Mouse (Mus musculus): Measurements from ENCODE around the gene Hic1. TPM values are rescaled to one million over a fixed set of nuclear protein-coding genes. Genes with fewer than 3 reads are reported as not detected.

Gene Hic1
- 4.1 and 4.2 TPM in 2 replicates for polyA plus RNA-seq (2012; rRNA removed)

GRCm38 (mm10) chr11:75169405-75170080, at the start of gene Hic1:
TSS of gene Hic1 (minus strand) at chr11:75169519.
- DNase-seq (ENCODE audit: extremely low spot score in 1 of 2, low spot score in 1 of 2) = no peak

DNA sequence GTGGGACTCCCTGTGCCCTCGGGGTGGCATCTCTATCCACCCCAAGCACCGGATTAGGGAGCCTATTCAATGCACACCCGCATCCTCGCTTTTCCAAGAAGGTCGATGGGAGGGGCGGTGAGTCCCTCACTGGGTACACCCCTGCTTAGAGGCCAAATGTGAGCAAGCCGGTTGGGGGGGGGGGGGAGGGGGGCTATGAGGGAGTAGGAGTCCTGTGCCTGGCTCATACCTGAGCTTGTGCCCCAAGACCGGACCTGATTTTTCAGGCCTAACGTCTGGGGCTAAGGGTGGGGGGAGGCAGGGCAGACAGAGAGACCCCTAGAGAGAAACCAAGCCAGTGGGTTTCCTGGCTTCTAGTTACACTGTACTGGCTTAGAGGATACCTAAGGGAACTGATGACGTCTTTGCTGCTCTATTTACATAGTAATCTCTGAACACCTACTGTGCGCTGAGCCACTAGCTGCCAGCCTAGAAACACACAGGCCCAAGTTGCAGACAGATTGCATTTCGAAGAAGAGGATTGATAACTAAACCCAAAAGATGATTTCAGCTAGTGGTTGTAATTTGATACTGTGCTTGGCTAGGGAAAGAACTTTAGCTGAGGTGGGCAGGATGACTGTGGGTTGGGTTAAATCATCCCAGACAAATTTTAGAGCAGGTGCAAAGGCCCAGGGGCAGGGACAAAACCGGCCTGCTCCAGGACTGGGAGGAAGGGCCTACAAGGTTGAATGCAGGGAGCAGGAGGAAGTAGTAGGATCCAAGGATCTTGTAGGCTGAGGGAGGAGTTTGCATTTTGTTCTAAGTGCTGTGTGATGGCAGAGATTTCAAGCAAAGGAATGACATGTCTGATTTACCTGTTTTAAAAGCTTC, 45.0 kb upstream of the Hic1 start:
- DNase-seq (ENCODE audit: extremely low spot score in 1 of 2, low spot score in 1 of 2) = no peak

GRCm38 (mm10) chr11:75213372-75214080, 44.2 kb upstream of the Hic1 start:
- no peak for DNase-seq (ENCODE audit: extremely low spot score in 1 of 2, low spot score in 1 of 2)

DNA sequence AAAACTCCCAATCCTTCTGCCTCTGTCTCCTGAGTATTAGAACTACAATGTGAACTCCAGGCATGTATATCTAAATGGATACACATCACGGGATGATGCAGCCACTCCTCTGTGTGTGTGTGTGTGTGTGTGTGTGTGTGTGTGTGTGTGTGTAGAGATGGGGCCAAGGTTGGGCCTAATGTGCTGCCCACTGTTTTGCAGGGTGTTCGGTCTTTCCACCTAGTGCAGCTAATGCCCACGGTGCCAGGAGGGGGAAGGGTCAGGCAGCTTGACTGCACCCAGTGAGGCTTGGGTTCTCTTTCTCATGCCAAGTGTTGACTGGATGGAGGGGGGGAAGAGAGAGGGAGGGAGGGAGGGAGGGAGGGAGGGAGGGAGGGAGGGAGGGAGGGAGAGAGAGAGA, 43.6 kb upstream of the Hic1 start:
- DNase-seq (ENCODE audit: extremely low spot score in 1 of 2, low spot score in 1 of 2) = no peak

DNA sequence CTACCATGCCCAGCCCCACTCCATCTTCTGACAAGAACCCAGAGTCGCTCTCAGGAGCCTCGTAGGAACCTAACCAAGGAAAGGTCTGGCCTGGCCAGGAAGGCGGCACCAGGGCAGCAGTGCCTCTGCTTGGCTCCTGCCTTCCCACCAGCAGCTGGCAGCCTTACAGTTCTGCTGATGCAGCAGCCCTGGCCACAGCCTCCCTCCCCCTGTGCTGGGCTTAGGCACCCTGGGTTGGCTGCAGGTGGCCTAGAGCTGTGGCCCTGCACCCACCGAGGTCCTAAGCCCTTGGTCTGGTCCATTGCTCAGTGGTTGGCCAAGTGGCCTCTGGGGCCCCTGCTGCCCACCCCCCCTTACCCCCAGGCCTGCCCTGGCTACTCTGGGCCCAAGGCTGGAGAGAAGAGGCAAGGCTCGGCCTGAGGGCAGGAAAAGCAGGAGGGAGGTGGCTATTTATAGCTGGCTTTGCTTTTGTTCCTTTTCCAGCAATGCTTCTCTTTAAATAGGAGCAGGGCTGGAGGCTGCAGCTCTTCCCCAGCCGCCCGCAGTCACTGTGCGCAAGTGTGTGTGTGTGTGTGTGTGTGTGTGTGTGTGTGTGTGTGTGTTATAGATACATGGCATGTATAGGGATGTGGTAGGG, 42.8 kb upstream of the Hic1 start:
- no peak for DNase-seq (ENCODE audit: extremely low spot score in 1 of 2, low spot score in 1 of 2)

- DNase-seq (ENCODE audit: extremely low spot score in 1 of 2, low spot score in 1 of 2) = no peak
These were observed 41.4 kb upstream of the Hic1 start for GRCm38 (mm10) chr11:75210755-75211154.

DNA sequence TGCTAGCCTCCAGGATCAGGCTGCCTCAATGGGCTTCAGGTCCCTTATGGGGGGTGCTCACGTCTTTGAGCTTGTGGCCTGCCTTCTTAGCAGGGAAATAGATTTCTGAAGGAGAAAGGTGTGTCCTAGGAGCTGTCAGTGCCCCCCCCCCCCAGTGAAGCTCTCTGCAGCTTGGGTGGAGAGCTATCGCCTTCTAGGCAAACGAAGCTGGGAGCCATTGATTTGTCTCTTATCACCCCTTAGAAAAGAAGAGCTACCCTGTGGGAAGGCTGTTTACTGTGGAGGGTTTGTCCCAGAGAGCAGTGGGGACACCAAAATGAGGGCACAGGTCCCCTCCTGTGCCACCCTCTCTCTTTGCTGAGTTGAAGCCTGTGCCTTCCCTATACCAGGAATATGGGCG, 40.8 kb upstream of the Hic1 start:
- DNase-seq (ENCODE audit: extremely low spot score in 1 of 2, low spot score in 1 of 2) = no peak

GRCm38 (mm10) chr11:75209363-75209762, 40.0 kb upstream of the Hic1 start:
- DNase-seq (ENCODE audit: extremely low spot score in 1 of 2, low spot score in 1 of 2) = no peak

DNA sequence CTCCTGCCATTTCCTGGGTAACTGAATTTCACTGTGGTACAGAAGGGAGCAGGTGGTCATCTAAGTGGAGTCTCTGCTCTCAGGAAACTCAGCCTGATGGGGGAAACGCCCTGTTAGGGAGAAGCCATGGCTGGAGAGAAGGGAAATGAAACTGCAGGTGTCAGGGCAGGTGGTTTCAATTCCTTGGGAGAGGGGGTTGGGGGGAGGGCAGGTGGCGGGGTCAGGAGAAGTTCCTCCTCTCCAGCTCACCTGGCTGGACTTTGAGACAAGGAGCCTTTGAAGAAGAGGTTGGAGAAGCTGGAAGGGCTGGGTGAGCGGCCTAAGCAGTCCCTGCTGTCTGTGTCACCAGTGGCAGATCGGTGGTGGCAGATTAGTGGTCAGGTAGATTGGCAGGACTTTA, 37.0 kb upstream of the Hic1 start:
- DNase-seq (ENCODE audit: extremely low spot score in 1 of 2, low spot score in 1 of 2) = no peak

GRCm38 (mm10) chr11:75204472-75204871, 35.2 kb upstream of the Hic1 start:
- no peak for DNase-seq (ENCODE audit: extremely low spot score in 1 of 2, low spot score in 1 of 2)

- DNase-seq (ENCODE audit: extremely low spot score in 1 of 2, low spot score in 1 of 2) = no peak
These were observed 34.6 kb upstream of the Hic1 start for GRCm38 (mm10) chr11:75203926-75204325.

GRCm38 (mm10) chr11:75201721-75202120, 32.4 kb upstream of the Hic1 start:
- no peak for DNase-seq (ENCODE audit: extremely low spot score in 1 of 2, low spot score in 1 of 2)

- peak in 1 of 2 experiments; percentile 85 for DNase-seq (ENCODE audit: extremely low spot score in 1 of 2, low spot score in 1 of 2)
These were observed 31.6 kb upstream of the Hic1 start for GRCm38 (mm10) chr11:75200935-75201334.

DNA sequence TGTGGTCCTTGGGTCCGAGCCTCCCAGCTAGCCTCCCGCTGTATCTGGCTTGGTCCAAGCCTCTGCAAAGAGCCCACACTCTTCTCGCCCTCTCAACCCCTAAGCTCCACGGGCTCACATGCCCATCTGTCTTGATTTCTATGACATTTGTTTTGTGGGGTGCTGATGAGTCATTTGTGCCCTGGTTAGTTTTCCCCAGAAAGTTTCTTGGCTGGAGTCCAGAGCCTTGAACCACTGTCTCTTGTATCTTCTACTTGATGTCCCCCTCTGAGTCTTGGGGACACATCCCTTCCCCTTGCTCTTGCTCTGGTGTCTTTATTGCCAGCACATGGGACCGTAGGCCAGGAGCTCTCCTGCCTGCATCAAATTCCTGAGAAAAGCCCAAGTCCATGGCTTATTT, 30.6 kb upstream of the Hic1 start:
- no peak for DNase-seq (ENCODE audit: extremely low spot score in 1 of 2, low spot score in 1 of 2)

GRCm38 (mm10) chr11:75198792-75199191, 29.5 kb upstream of the Hic1 start:
- DNase-seq (ENCODE audit: extremely low spot score in 1 of 2, low spot score in 1 of 2) = no peak

GRCm38 (mm10) chr11:75197956-75198355, 28.6 kb upstream of the Hic1 start:
- DNase-seq (ENCODE audit: extremely low spot score in 1 of 2, low spot score in 1 of 2) = no peak

- no peak for DNase-seq (ENCODE audit: extremely low spot score in 1 of 2, low spot score in 1 of 2)
These were observed 26.8 kb upstream of the Hic1 start for GRCm38 (mm10) chr11:75196131-75196530.

DNA sequence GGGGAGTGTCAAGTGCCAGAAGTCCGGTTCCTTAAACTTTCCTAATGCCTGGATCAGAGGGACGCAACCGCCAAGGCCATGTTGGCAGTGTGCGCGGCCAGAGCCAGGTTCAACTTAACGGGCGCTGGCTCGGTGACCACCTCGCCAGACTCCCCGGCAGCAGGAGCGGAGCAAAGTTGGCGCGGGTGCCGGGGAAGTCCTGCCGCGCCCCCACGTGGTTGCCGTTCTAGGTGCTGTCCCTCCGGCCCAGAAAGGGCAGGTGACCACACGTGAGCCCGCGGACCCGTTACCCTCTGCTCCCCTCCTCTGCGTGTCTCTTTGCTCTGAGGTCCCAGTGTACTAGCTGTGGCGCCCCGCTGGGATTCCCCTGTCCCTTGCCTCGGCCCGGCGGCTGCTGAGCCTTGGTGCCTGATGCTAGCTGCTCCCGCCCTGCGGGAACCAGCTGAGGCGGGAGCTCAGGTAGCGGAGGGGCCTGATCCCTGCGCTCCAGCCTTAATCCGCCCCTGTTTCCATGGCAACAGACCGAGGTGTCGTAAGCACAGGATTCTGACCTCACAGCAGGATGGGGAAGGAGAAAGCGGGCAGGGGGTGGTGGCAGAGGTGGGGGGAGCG, 25.6 kb upstream of the Hic1 start:
- peak in 1 of 2 experiments; percentile 74 for DNase-seq (ENCODE audit: extremely low spot score in 1 of 2, low spot score in 1 of 2)

GRCm38 (mm10) chr11:75194121-75194849, 25.0 kb upstream of the Hic1 start:
- no peak for DNase-seq (ENCODE audit: extremely low spot score in 1 of 2, low spot score in 1 of 2)
